Mouse (Mus musculus) kidney, adult 2 months (tissue): ENCODE data around the gene Slit1. TPM values are rescaled to one million over a fixed set of nuclear protein-coding genes. Genes with fewer than 3 reads are reported as not detected.

Experiments used
- DNase-seq: peaks from one replicate; pipeline ENCODE4 v3.0.0; 2021
- H3K27ac ChIP-seq: fragments of 200-500 bp; 2 replicates; pipeline ENCODE4 v1.5.1; 2012; ENCODE audit warnings: low read depth, low read length, control low read depth, inconsistent platforms; ENCODE audit not compliant: insufficient read depth
- H3K27me3 ChIP-seq: fragments of 200-500 bp; replicated peaks from 2 replicates; pipeline ENCODE4 v1.6.1; 2012; ENCODE audit warnings: mild to moderate bottlenecking, moderate library complexity, low read length, inconsistent platforms; ENCODE audit not compliant: control insufficient read depth, insufficient read depth
- H3K36me3 ChIP-seq: fragments of 200-500 bp; 2 replicates; pipeline ENCODE4 v1.6.1; 2012; ENCODE audit warnings: mild to moderate bottlenecking, moderate library complexity, low read length, inconsistent platforms; ENCODE audit not compliant: control insufficient read depth, insufficient read depth
- H3K4me1 ChIP-seq: fragments of 200-500 bp; 2 replicates; pipeline ENCODE4 v1.6.1; 2011; ENCODE audit warnings: low read length; ENCODE audit not compliant: control insufficient read depth, insufficient read depth
- H3K4me3 ChIP-seq: fragments of 200-500 bp; 2 replicates; pipeline ENCODE4 v1.5.1; 2011; ENCODE audit warnings: mild to moderate bottlenecking, low read depth, low read length, control low read depth; ENCODE audit not compliant: insufficient read depth
- CTCF ChIP-seq: fragments of 200-500 bp; conservative IDR thresholded peaks from 2 replicates; pipeline ENCODE4 v1.5.1; 2011; ENCODE audit warnings: low read depth, mild to moderate bottlenecking, control low read depth, low read length, moderate library complexity, mixed read lengths; ENCODE audit not compliant: insufficient read depth, insufficient read length
- POLR2A ChIP-seq: fragments of 200-500 bp; IDR thresholded peaks from one replicate; pipeline ENCODE4 v1.6.1; 2011; ENCODE audit warnings: low read depth, low read length, control low read depth
- WGBS: fragments of 180-500 bp; shearing (Covaris S2); methylation state at CpG from one replicate; pipeline ENCODE4 v1.1.7; 2018; 5-methylcytosine and 5-hydroxymethylcytosine counted together
- polyA plus RNA-seq: library from polyadenylated mRNA; depleted of rRNA; stranded (reverse); fragments of >200 nt; gene quantifications from 2 replicates; pipeline ENCODE4 v1.2.3, GENCODE M21; 2012

The Slit1 gene
- polyA plus RNA-seq, 1 experiment: 0.17 TPM

DNA sequence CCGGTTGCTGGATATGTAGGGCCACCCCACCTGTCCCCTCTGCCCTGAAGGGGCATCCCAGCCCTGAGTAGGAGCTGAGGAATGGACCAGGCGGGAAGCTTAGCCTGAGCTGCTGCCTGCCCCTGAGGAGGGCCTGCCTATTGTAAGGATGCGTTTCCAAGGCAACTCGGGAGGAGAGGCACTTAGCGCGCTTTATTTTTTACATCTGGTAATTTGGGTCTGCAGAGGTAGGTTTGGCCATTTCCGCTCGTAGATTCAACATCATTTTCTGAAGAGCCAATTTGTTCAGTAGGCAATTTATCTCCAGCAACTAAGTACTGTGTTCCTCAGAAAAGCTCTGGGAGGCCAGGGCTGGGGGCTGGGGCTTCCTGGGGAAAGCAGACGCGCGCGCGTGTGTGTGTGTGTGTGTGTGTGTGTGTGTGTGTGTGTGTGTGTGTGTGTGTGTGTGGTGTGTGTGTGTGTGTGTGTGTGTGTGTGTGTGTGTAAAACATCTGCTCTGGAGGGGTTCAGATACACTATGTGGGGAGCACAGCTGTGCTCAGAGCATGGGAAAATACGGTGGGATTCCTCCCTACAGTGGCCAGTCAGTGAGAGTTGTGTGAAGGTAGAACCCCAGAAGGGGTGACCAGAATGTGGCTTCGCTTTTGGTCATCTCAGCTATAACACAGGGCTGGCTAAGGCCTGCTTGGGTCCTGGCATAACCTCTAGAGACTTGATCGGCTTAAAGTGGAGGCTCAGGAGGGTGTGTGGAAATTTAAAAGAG is 130.0 kb downstream of the Slit1 start:
- no peak for TF ChIP-seq CTCF
- no peak for TF ChIP-seq POLR2A
- H3K27me3 ChIP-seq: no peaks in the 10 kb centered on the region
- WGBS: 65% methylated on average over 16 of the region's 16 CpGs
- H3K4me3 ChIP-seq: no peak overlapping the region
- H3K27ac ChIP-seq: no peak overlapping the region
- no peaks in the 10 kb centered on the region for H3K36me3 ChIP-seq
- H3K4me1 ChIP-seq: no peaks in the 10 kb centered on the region
- no peak for DNase-seq

DNA sequence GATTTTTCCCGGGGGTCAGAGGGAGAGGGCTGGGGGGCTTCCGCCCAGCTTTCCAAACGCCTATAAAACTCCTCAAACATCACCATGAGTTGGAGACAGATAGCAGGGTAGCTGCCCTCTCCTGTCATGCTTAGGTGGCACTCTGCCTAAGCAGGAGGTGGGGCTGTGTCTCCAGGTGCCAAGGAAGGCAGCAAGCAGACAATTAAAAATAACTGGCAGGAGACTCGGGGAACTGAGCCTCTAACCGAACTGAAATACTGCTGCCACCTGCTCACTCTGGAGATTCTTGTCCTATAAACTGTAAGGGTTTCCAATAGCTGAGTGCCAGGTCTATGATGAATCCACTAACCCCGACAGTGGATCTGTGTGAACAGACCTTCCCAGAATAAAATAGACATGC is 131.8 kb downstream of the Slit1 start:
- 52% methylated on average over 6 of the region's 6 CpGs for WGBS
- H3K36me3 ChIP-seq: no peaks in the 10 kb centered on the region
- no peak for DNase-seq
- no peak overlapping the region for H3K4me3 ChIP-seq
- H3K27ac ChIP-seq: no peak overlapping the region
- TF ChIP-seq CTCF (no peak), POLR2A (no peak)
- H3K27me3 ChIP-seq: no peaks in the 10 kb centered on the region
- no peaks in the 10 kb centered on the region for H3K4me1 ChIP-seq

DNA sequence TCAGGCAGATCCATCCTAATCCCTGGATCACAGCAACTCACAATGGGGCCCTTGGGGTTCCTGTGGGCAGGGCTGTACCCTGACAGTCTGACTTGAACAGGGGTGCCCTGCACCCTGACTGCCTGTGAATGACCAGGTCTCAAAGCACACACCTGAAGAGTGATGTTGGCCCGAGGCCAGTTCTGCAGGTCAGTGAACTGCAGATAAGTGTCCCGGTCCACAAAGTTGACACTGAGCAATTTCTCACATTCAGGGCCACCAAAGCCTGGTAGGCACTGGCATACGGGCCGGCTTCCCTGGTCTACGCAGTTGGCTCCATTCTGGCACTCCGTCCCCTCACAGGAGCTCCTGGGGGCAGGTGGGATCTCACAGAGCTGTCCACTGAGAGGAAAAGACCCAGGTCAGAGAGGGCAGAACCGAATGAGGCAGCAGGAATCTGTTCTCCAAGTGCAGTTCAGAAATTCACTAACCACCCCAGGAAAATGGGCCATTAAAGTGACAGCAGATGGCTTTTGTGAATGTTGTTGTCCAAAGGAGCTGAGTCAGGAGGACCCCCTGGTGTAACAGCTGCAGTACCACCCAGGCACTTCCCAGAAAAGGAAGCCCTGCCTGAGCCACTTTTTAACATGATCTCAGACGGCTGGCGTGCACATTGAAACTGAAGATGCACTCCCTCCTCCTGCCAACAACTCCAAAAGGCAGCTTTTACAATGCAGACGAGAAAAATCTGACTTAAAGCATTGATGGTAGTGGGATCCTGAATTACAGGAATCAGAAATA is 137.1 kb downstream of the Slit1 start:
- WGBS: 72% methylated on average over 10 of the region's 10 CpGs
- Histone ChIP-seq H3K4me1 (no peaks in the 10 kb centered on the region), H3K27me3 (no peaks in the 10 kb centered on the region), H3K27ac (no peak overlapping the region), H3K4me3 (no peak overlapping the region), H3K36me3 (no peaks in the 10 kb centered on the region)
- DNase-seq: no peak
- TF ChIP-seq CTCF (no peak), POLR2A (no peak)

DNA sequence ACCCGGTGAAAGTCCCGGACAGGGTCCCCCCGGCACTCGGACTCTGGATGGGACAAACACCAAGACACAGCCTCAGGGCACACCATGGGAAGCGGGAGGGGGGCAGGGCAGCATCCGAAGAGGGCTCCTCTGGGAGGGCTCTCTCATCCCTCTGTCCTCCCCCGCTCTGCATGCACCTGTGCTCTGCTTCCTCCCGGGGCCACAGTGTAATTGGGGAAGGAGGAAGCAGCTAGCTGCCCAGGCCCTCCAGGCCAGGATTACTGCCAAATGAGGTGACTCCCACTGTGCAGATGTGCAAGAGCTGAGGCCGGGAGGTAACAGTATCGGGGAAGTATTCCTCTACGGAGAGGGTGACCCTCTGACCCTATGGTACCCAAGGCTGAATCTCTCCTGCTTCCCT is 142.8 kb downstream of the Slit1 start:
- Histone ChIP-seq H3K4me1 (no peaks in the 10 kb centered on the region), H3K27ac (no peak overlapping the region), H3K36me3 (no peaks in the 10 kb centered on the region), H3K4me3 (no peak overlapping the region), H3K27me3 (no peaks in the 10 kb centered on the region)
- WGBS: 43% methylated on average over 11 of the region's 11 CpGs
- DNase-seq: no peak
- TF ChIP-seq POLR2A (no peak), CTCF (no peak)

DNA sequence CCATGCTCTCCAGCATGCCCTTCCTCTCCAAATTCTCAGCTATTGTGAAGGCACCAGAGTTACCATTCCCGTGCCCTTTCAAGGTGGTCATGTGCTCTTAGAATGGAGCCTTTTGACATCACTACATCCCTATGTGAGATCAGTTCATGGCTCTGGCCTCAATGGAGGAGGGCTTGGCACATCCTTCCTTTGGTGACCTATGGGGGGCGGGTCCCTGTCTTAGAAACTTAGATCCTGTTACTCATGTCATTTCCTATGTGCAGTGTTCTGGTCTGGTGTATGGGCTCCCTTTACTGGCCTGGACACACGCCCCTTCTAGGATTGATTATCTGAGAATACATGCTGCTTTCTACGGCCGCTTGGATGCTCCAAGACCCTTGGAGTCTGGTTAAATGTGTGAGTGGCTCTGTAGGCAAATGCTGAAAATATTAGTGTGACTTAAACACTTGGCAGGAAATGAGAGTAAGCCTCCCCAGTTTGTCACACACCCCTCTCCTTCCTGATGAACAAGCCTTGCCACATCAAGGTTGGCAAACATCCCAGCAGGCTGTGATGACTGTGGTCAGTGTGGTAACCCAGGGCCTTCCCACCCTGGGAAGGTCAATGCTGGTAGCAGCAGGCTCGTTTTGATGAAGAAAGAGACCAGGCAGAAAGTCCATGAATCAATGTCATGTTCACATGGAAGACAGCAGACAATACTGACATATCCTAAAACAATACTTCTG is 146.1 kb downstream of the Slit1 start:
- no peak overlapping the region for H3K27ac ChIP-seq
- no peak for DNase-seq
- TF ChIP-seq CTCF (no peak), POLR2A (no peak)
- 67% methylated on average over 6 of the region's 6 CpGs for WGBS
- H3K27me3 ChIP-seq: no peaks in the 10 kb centered on the region
- no peaks in the 10 kb centered on the region for H3K36me3 ChIP-seq
- no peak overlapping the region for H3K4me3 ChIP-seq
- H3K4me1 ChIP-seq: no peaks in the 10 kb centered on the region

DNA sequence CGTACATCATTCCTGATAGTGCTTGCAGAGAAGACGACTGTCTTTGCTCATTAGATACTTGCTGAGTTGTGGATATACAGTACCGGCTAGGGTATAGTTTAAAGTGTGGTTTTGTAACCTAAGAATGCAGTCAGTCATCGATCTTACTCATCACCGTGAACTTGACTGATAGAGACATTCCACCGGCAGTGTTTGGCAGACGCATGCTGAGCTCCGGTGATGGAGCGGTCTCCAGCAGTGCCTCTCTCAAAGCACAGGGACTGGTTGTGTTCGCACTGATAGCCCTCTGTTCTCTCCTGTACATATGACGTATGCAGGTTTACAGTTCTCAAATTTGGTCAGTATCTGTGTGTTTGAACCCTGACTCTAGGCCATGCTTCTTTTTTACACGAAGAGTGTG is 151.7 kb downstream of the Slit1 start:
- TF ChIP-seq POLR2A (no peak), CTCF (no peak)
- no peak for DNase-seq
- Histone ChIP-seq H3K27ac (no peak overlapping the region), H3K4me1 (no peaks in the 10 kb centered on the region), H3K27me3 (no peaks in the 10 kb centered on the region), H3K36me3 (no peaks in the 10 kb centered on the region), H3K4me3 (no peak overlapping the region)
- 75% methylated on average over 12 of the region's 12 CpGs for WGBS

DNA sequence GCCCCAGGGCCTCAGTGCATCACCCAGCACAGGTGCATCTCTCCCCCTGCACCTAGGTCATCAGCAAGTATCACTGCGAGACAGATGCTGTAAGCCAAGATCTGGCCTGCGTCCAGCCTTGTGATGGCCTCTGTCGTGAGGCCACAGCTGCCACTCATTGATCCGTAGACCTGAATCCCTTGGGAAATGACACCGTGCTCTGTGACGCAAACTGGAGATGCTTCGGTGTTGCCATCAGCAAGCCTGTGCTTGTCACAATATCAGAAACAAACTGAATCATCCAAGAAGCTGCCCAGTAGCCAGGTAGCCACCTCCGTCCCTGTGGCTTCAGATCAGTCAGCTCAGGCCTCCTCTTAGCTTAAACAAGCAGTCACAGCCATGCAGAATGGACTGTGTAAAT is 153.8 kb downstream of the Slit1 start:
- no peak overlapping the region for H3K27ac ChIP-seq
- 87% methylated on average over 8 of the region's 8 CpGs for WGBS
- no peak for DNase-seq
- H3K27me3 ChIP-seq: no peaks in the 10 kb centered on the region
- H3K4me3 ChIP-seq: no peak overlapping the region
- no peaks in the 10 kb centered on the region for H3K36me3 ChIP-seq
- no peaks in the 10 kb centered on the region for H3K4me1 ChIP-seq
- TF ChIP-seq POLR2A: no peak
- no peak for TF ChIP-seq CTCF
